In the genomic region with DNA sequence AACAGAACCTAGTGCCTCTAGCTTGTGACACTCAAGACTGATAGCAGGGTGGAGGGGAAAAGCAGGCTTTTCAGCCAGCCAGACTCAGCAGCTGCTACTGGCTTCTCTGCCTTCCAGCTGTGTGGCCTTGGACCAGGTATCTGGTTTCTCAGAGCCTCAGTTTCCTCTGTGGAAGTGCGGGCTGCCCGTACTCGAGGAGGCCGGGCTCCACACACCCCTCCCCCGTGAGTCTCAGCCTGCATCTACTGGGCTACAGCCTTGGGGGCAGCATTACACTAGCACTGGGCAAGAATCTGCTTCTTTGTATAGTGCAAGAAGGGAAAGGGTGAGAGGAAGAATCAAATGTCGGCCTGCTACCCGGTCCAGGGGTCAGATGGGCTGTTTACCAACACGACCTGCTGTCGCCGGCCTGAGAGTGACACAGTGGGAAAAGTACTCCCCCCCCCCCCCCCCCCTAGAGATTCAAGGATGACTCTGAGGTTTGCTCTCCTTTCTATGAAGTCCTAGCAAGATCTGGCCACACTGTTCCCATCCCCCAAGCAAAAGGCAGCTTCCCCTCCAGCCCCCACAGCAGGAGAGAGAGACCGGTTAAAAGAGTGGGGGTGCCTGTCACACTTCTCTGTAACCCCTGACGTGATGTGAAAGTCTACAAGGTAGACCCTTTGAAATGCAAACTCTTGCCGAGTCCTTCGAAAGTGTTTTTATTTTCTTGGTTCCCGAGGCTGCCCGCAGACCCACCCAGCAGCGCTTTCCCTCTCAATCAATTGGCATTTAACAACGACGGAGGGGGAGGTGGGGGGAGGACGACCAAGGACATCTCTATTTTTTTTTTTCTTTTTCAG, we compare ENCODE assay signal across 8 mouse cellular contexts. TPM values are rescaled to one million over a fixed set of nuclear protein-coding genes. Genes with fewer than 3 reads are reported as not detected.
DNase-seq lines count a peak whose midpoint lies in the region; ATAC-seq and TF ChIP-seq lines count a peak whose summit lies in the region.

No protein-coding gene starts in this region.

- 6% methylated on average over 20 of the region's 20 CpGs for WGBS in heart, embryonic 11.5 days (ENCODE audit: insufficient replicate concordance)
- WGBS in embryonic facial prominence, embryonic 14.5 days = 5% methylated on average over 20 of the region's 20 CpGs
- WGBS in hindbrain, postnatal 0 days = 6% methylated on average over 20 of the region's 20 CpGs
- WGBS in lung, embryonic 16.5 days = 9% methylated on average over 20 of the region's 20 CpGs

- ATAC-seq in heart, embryonic 11.5 days (replicated peaks; ENCODE audit: insufficient number of reproducible peaks, low FRiP score, low TSS enrichment) = no peak
- peak; percentile 9; the same call in 1 of the 2 replicates for ATAC-seq in embryonic facial prominence, embryonic 14.5 days (ENCODE audit: low read depth)
- peak; percentile 43; the same call in 1 of the 2 replicates for ATAC-seq in hindbrain, postnatal 0 days
- peak; percentile 34; the same call in 1 of the 2 replicates for ATAC-seq in lung, embryonic 16.5 days (ENCODE audit: low read depth)

- H3K4me3 ChIP-seq in heart, embryonic 11.5 days (ENCODE audit: low read depth, low read length) = no peak overlapping the region
- no peak overlapping the region for H3K4me3 ChIP-seq in embryonic facial prominence, embryonic 14.5 days (ENCODE audit: low read depth, low read length)
- H3K4me3 ChIP-seq in hindbrain, postnatal 0 days (ENCODE audit: low read length) = no peak overlapping the region
- 0 out of 2 replicates have a peak overlapping the region, but pooled peaks have one; percentile 10 for H3K4me3 ChIP-seq in lung, embryonic 16.5 days (ENCODE audit: low read length)

- TF ChIP-seq CTCF in hindbrain, postnatal 0 days (IDR thresholded peaks at IDR 0.05; ENCODE audit: low read depth) = peak; percentile 39

- no peaks in the 10 kb centered on the region for H3K36me3 ChIP-seq in heart, embryonic 11.5 days (ENCODE audit: control insufficient read depth, insufficient read depth, low read length)
- no peaks in the 10 kb centered on the region for H3K36me3 ChIP-seq in embryonic facial prominence, embryonic 14.5 days (ENCODE audit: control insufficient read depth, insufficient read depth, low read length)
- H3K36me3 ChIP-seq in hindbrain, postnatal 0 days (ENCODE audit: insufficient read depth, low read length) = no peaks in the 10 kb centered on the region
- no peaks in the 10 kb centered on the region for H3K36me3 ChIP-seq in lung, embryonic 16.5 days (ENCODE audit: control insufficient read depth, insufficient read depth, low read length)

- H3K4me2 ChIP-seq in heart, embryonic 11.5 days = peak overlapping the region; percentile 54
- peak overlapping the region; percentile 38 for H3K4me2 ChIP-seq in embryonic facial prominence, embryonic 14.5 days (ENCODE audit: low read depth, low read length)
- peak overlapping the region; percentile 85 for H3K4me2 ChIP-seq in hindbrain, postnatal 0 days (ENCODE audit: low read depth, low read length)
- H3K4me2 ChIP-seq in lung, embryonic 16.5 days (ENCODE audit: low read depth, low read length) = peak overlapping the region; percentile 43

- peaks cover 54% of the 10 kb centered on the region for H3K4me1 ChIP-seq in heart, embryonic 11.5 days (ENCODE audit: control insufficient read depth, insufficient read depth, low read length)
- peaks cover 45% of the 10 kb centered on the region for H3K4me1 ChIP-seq in embryonic facial prominence, embryonic 14.5 days (ENCODE audit: control insufficient read depth, insufficient read depth, low read length)
- peaks cover 36% of the 10 kb centered on the region for H3K4me1 ChIP-seq in hindbrain, postnatal 0 days (ENCODE audit: insufficient read depth, low read length)
- peaks cover 56% of the 10 kb centered on the region for H3K4me1 ChIP-seq in lung, embryonic 16.5 days (replicated peaks; ENCODE audit: control insufficient read depth, insufficient read depth, low read length)

- H3K27me3 ChIP-seq in heart, embryonic 11.5 days (ENCODE audit: control insufficient read depth, insufficient read depth, low read length) = no peaks in the 10 kb centered on the region
- H3K27me3 ChIP-seq in embryonic facial prominence, embryonic 14.5 days (replicated peaks; ENCODE audit: control insufficient read depth, insufficient read depth, low read length) = no peaks in the 10 kb centered on the region
- H3K27me3 ChIP-seq in hindbrain, postnatal 0 days (ENCODE audit: insufficient read depth, low read length) = no peaks in the 10 kb centered on the region
- no peaks in the 10 kb centered on the region for H3K27me3 ChIP-seq in lung, embryonic 16.5 days (ENCODE audit: control insufficient read depth, insufficient read depth, low read depth, low read length)

- H3K9me3 ChIP-seq in heart, embryonic 11.5 days (replicated peaks; ENCODE audit: control insufficient read depth, low read length) = no peaks in the 10 kb centered on the region
- no peaks in the 10 kb centered on the region for H3K9me3 ChIP-seq in embryonic facial prominence, embryonic 14.5 days (ENCODE audit: control insufficient read depth, low read length)
- H3K9me3 ChIP-seq in hindbrain, postnatal 0 days (ENCODE audit: low read length) = no peaks in the 10 kb centered on the region
- no peaks in the 10 kb centered on the region for H3K9me3 ChIP-seq in lung, embryonic 16.5 days (ENCODE audit: control insufficient read depth, low read length)

- DNase-seq in heart, adult 8-10 months (ENCODE audit: low spot score) = no peak
- peak; percentile 21 for DNase-seq in Muller cell, postnatal 12 days (ENCODE audit: inconsistent ontology term)
- DNase-seq in embryonic facial prominence, embryonic 14.5 days (ENCODE audit: low spot score) = peak; percentile 83
- DNase-seq in hindbrain, postnatal 0 days (ENCODE audit: low spot score) = peak; percentile 60
- peak; percentile 30 to 38 for DNase-seq in thymus, adult 18-20 months
- no peak for DNase-seq in spleen, adult 12 weeks (ENCODE audit: low spot score)

- H3K27ac ChIP-seq in heart, embryonic 11.5 days (ENCODE audit: low read depth, low read length) = peak overlapping the region; percentile 76
- peak overlapping the region; percentile 79 for H3K27ac ChIP-seq in embryonic facial prominence, embryonic 14.5 days (replicated peaks; ENCODE audit: low read depth, low read length)
- H3K27ac ChIP-seq in hindbrain, postnatal 0 days = peak overlapping the region; percentile 76
- H3K27ac ChIP-seq in lung, embryonic 16.5 days (ENCODE audit: low read length) = peak overlapping the region; percentile 96

- peak overlapping the region; percentile 57 for H3K9ac ChIP-seq in heart, embryonic 11.5 days (ENCODE audit: low read depth, low read length)
- peak overlapping the region; percentile 36; the same call in 1 of the 2 replicates for H3K9ac ChIP-seq in embryonic facial prominence, embryonic 14.5 days (ENCODE audit: low read depth, low read length)
- H3K9ac ChIP-seq in hindbrain, postnatal 0 days (replicated peaks; ENCODE audit: low read length) = peak overlapping the region; percentile 28; the same call in 1 of the 2 replicates
- peak overlapping the region; percentile 56 for H3K9ac ChIP-seq in lung, embryonic 16.5 days (ENCODE audit: low read length)

RNA-seq across cellular contexts. Expression of gene Fam53b, which starts 4.6 kb away (rescaled TPM):
- polyA plus RNA-seq in heart, embryonic 11.5 days (2014; fragmentation: Nextera tagmentation; extraction: Ambion mirVana) = 11.9 and 14.5 TPM in 2 replicates
- total RNA-seq in heart, adult 8-10 months (2022) = 10 to 100 TPM; 24.0 to 31.3 (median 26.9) TPM
- polyA plus RNA-seq in embryonic facial prominence, embryonic 14.5 days (2014; fragmentation: Nextera tagmentation; extraction: Ambion mirVana) = 16.5 and 21.0 TPM in 2 replicates
- total RNA-seq in hindbrain, postnatal 0 days (2014; rRNA removed) = 20.9 and 21.0 TPM in 2 replicates
- 10.2 and 12.9 TPM in 2 replicates for polyA plus RNA-seq in hindbrain, postnatal 0 days (2015; fragmentation: Nextera tagmentation; extraction: Ambion mirVana)
- 33.5 and 36.0 TPM in 2 replicates for polyA plus RNA-seq in lung, embryonic 16.5 days (2015; fragmentation: Nextera tagmentation; extraction: Ambion mirVana)

RNA-seq across cellular contexts. Expression of gene Eef1akmt2, which starts 43.4 kb away (rescaled TPM):
- 43.7 and 44.4 TPM in 2 replicates for polyA plus RNA-seq in heart, embryonic 11.5 days (2014; fragmentation: Nextera tagmentation; extraction: Ambion mirVana)
- 10 to 100 TPM in 2 of 4 experiments, 1 to 10 TPM in 2; 6.2 to 10.0 (median 8.4) TPM for total RNA-seq in heart, adult 8-10 months (2022)
- 58.5 and 62.2 TPM in 2 replicates for polyA plus RNA-seq in embryonic facial prominence, embryonic 14.5 days (2014; fragmentation: Nextera tagmentation; extraction: Ambion mirVana)
- 22.5 and 34.0 TPM in 2 replicates for total RNA-seq in hindbrain, postnatal 0 days (2014; rRNA removed)
- polyA plus RNA-seq in hindbrain, postnatal 0 days (2015; fragmentation: Nextera tagmentation; extraction: Ambion mirVana) = 76.7 and 78.2 TPM in 2 replicates
- 56.3 and 60.4 TPM in 2 replicates for polyA plus RNA-seq in lung, embryonic 16.5 days (2015; fragmentation: Nextera tagmentation; extraction: Ambion mirVana)

RNA-seq across cellular contexts. Expression of gene Abraxas2, which starts 50.0 kb away (rescaled TPM):
- 31.5 and 35.2 TPM in 2 replicates for polyA plus RNA-seq in heart, embryonic 11.5 days (2014; fragmentation: Nextera tagmentation; extraction: Ambion mirVana)
- 10 to 100 TPM; 16.8 to 21.9 (median 20.5) TPM for total RNA-seq in heart, adult 8-10 months (2022)
- 38.7 and 39.2 TPM in 2 replicates for polyA plus RNA-seq in embryonic facial prominence, embryonic 14.5 days (2014; fragmentation: Nextera tagmentation; extraction: Ambion mirVana)
- total RNA-seq in hindbrain, postnatal 0 days (2014; rRNA removed) = 22.2 and 23.6 TPM in 2 replicates
- polyA plus RNA-seq in hindbrain, postnatal 0 days (2015; fragmentation: Nextera tagmentation; extraction: Ambion mirVana) = 33.1 and 36.4 TPM in 2 replicates
- 40.1 and 41.9 TPM in 2 replicates for polyA plus RNA-seq in lung, embryonic 16.5 days (2015; fragmentation: Nextera tagmentation; extraction: Ambion mirVana)

Comparison
In these comparisons a context has a peak if more than half of its experiments do, and no peak if none do; other contexts are left out.
1. DNase-seq: peak in Muller cell, postnatal 12 days (single experiment), embryonic facial prominence, embryonic 14.5 days (single experiment), hindbrain, postnatal 0 days (single experiment) and thymus, adult 18-20 months (2 of 2); none in heart, adult 8-10 months (single experiment) and spleen, adult 12 weeks (single experiment).
2. Peak in every context shown above with its lines, with median percentiles within 50 percentile points of each other: H3K27ac ChIP-seq, H3K4me2 ChIP-seq and H3K9ac ChIP-seq.